Mouse (Mus musculus): ENCODE measurements around the gene Pde2a. TPM values are rescaled to one million over a fixed set of nuclear protein-coding genes. Genes with fewer than 3 reads are reported as not detected.
A peak's percentile ranks its signal among the peaks of the same experiment; 100 is the strongest.

Gene Pde2a
- total RNA-seq, 2 experiments from 2014 or later = 6.0 to 19.4 TPM

DNA sequence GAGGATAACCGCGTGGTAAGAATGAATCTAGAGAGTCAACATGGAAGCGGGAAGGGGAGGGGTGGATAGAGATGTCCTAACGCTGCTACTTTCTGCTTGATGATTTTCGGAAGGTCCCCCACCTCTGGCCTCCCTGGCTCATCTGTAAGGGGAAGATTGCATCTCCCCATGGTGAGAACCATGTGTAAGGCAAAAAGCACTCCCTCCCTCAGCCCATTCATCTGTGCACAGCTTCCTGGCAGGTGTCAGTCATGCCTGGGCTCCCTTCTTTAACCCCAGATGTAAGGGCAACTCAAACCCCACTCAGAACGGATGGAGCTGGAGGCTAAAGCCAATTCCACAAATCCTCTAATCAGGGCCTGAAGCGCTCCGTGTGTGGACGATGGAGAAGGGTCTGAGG, 78.2 kb downstream of the Pde2a start:
- no peak for ATAC-seq (replicated peaks; ENCODE audit: low FRiP score, low TSS enrichment, poor library complexity, severe bottlenecking)

DNA sequence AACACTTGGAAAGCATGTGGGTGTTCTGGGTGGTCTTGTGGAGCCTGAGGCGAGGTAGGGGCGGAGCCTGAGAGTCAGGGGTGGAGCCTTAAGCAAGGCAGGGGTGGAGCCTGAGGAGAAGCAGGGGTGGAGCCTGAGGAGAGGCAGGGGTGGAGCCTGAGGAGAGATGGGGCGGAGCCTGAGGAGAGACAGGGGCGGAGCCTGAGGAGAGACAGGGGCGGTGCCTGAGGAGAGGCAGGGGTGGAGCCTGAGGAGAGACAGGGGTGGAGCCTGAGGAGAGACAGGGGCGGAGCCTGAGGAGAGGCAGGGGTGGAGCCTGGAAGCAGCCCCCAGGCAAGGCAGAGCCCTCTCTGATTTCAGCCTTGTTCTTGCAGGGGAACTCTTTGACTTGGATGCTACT, 79.7 kb downstream of the Pde2a start:
- ATAC-seq (replicated peaks; ENCODE audit: low FRiP score, low TSS enrichment, poor library complexity, severe bottlenecking) = no peak

DNA sequence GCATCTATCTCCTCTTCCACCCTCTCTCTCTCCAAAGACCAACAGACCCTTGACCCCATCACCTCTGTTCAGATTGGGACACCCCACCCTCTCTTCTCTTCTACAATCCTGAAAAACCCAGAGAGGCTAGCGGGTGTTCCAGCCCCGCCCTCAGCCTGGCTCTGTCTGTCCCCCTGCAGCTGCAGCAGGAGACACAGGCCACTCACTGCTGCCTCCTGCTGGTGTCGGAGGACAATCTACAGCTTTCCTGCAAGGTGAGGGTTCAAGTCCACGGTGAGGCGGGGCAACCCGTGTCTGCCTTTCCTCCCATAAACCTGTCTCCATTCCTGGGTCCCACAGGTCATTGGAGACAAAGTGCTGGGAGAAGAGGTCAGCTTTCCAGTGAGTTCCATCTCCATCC, 80.2 kb downstream of the Pde2a start:
- ATAC-seq (replicated peaks; ENCODE audit: low FRiP score, low TSS enrichment, poor library complexity, severe bottlenecking) = no peak

DNA sequence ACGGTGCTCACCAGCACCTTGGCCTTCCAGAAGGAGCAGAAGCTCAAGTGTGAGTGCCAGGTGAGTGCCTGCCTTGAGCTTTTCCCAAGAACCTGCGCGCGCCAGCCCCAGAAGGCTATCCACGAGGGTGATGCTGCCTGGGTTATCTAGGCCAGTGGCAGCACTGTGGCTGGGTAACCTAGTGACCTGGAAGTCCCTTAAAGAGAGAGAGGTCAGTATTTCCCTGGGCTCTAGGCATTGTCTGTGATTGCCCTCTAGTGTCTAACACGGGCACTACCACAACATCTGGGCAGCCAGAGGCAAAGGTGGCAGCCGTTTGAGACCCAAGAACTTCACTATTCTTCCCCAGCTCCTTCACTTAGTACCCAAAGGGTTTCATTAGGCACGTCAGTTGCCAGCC, 81.9 kb downstream of the Pde2a start:
- ATAC-seq (replicated peaks; ENCODE audit: low FRiP score, low TSS enrichment, poor library complexity, severe bottlenecking) = peak; percentile 59; the same call in 1 of the 2 replicates

DNA sequence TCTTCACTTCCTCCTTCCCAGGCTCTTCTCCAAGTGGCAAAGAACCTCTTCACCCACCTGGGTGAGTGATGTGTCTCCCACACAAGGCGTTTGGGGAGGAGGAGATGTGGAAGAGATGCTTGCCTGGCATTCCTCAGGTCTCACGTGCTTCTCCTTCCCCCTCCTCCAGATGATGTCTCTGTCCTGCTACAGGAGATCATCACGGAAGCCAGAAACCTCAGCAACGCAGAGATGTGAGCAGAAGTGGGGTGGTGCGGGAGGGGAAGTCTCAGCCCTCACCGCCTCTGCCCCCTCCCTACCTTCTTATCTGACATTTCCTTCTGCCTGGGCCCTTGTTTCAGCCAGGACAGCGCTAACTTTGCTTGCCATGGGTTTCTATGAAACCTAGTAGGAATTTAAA, 82.3 kb downstream of the Pde2a start:
- peak; percentile 49; the same call in 1 of the 2 replicates for ATAC-seq (replicated peaks; ENCODE audit: low FRiP score, low TSS enrichment, poor library complexity, severe bottlenecking)

DNA sequence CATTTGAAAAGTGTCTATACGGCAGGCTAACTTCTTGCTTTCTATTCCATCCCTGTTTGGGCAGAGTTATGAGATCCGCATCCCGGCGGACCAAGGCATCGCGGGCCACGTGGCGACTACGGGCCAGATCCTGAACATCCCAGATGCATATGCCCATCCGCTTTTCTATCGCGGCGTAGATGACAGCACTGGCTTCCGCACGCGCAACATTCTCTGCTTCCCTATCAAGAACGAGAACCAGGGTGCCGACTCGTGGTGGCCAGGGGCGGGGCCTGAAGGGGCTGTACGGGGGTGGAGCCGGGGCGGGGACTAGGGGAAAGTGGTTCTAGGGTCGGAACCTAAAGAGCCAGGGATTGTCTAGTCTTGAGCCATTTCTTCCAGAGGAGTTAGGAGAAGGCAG, 83.0 kb downstream of the Pde2a start:
- ATAC-seq (replicated peaks; ENCODE audit: low FRiP score, low TSS enrichment, poor library complexity, severe bottlenecking) = peak; percentile 48; the same call in 1 of the 2 replicates

DNA sequence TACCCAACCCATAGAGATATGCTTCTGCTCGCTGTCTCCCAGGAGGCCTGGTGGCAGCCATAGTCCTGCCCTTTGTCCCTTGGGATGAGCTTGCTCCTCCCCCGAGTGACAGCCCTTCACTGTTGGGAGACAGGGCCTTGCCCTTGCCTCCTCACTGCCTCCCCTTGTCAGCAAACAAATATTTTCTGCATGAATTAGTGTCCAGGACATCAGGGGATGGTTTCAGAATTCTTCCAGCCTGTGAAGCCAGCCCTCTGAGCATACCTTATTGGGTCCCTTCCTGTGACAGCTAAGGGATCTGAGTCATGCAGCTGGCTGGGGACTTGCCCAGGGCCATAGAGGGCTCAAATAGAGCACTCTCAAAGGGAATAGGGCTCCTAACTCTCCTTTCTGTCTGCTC, 87.7 kb downstream of the Pde2a start:
- ATAC-seq (replicated peaks; ENCODE audit: low FRiP score, low TSS enrichment, poor library complexity, severe bottlenecking) = no peak

DNA sequence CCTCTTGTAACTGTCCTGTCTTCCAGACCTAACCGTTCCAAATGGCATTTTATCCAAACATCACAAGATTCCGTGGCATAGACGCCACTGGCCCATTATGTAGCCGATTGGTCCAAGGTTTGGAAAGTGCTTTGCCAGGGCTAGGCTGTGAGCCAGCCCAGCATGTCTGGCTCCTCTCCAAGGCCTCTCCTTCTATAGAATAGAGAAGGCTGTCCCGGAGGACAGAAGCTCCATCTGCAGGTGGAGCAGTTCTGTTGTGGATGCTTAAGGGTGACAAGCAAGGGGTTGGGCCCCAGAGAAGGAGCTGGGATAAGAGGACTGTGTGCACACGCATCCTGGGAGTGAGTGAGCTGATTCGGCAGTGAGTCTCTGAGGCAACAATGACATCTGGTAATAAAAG, 92.2 kb downstream of the Pde2a start:
- ATAC-seq (replicated peaks; ENCODE audit: low FRiP score, low TSS enrichment, poor library complexity, severe bottlenecking) = no peak

DNA sequence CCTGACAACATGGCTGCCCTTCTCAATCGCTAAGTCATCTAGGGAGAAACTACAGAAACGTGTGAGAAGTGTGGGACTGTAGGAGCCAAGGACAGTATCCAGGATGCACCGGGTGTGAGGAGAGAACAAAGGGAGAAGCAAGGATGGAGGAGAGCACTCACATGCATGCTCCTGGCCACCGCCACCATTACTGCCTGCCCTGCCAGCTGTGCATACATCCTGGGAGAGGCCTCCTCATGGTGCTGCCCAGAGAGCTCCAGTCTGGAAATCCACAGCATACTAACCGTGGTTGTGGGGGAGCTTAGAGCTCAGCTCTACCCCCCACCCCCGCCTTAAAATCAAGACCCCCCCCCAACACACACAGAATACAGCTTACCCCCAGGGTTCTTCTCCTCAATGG, 93.3 kb downstream of the Pde2a start:
- ATAC-seq (replicated peaks; ENCODE audit: low FRiP score, low TSS enrichment, poor library complexity, severe bottlenecking) = no peak

DNA sequence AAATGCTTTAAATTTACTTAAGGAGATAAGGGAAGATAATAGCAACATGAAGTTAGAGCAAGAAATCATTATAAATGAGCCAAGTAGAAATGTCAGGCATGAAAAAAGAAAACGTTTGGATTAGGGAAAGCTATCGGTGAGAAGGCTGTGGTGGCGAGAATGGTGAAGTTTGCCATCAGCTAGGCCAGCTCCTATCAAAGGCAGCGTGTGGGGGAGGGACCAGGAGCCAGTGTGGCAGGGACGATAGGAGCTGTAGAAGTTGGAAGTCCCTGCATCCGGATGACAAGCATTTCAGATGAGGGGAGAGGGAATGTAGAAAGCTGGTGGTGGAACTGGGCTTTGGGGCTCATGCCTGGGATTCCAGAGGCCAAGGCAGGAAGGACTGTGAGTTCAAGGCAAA, 93.8 kb downstream of the Pde2a start:
- no peak for ATAC-seq (replicated peaks; ENCODE audit: low FRiP score, low TSS enrichment, poor library complexity, severe bottlenecking)

DNA sequence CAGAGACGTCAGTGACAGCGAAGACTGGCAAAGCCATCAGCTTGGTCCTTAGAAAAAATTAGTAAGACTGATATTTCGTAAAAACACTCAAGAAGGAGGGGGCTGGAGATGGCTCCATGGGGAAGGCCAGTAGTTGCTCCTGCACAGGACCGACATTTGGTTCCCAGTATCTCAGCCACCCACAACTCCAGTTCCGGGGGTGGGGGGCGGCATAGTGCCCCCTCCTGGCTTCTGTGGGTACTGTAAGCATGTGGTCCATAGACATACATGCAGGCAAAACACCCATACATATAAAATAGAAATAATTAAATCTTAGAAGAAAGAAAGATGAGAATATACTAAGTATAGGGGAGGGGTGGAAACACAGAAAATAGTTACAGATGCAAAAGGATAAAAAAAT, 95.0 kb downstream of the Pde2a start:
- no peak for ATAC-seq (replicated peaks; ENCODE audit: low FRiP score, low TSS enrichment, poor library complexity, severe bottlenecking)

DNA sequence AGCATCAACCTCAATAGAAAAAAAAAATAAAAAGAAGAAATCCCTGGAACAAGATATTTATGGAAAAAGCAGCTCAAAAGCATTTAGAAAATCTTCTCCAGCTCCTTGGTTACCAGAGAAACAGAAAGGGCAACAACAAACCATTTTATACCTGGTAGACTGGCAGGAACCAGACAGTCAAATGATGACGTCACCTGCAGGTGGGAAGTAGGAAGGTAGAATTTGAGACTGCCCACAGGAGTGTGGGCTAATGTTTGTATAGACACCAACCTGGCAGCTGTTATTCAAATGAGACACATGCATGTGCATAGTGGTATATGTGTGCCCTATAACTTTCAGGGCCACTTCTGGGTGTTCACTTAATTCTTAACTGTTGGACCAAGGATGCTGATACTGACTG, 100.2 kb downstream of the Pde2a start:
- no peak for ATAC-seq (replicated peaks; ENCODE audit: low FRiP score, low TSS enrichment, poor library complexity, severe bottlenecking)

DNA sequence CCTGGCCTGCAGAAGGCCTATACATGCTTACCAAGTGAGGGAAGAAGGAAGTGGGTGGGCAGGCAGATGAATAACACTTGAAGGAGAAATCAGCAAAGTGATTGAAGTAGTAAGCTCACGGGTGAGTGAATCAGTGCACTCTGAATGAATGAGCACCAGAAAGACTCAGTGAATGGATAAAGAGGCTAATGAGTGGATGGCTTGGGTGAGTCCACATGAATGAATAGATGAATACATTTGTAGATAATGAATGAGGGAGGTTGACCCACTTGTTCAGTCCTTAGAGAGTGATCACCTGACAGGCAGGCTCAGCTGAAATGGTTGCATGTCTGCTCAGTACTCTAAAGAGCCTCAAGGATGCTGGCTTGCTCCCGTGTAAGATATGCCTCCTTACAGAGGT, 101.7 kb downstream of the Pde2a start:
- ATAC-seq (replicated peaks; ENCODE audit: low FRiP score, low TSS enrichment, poor library complexity, severe bottlenecking) = no peak

DNA sequence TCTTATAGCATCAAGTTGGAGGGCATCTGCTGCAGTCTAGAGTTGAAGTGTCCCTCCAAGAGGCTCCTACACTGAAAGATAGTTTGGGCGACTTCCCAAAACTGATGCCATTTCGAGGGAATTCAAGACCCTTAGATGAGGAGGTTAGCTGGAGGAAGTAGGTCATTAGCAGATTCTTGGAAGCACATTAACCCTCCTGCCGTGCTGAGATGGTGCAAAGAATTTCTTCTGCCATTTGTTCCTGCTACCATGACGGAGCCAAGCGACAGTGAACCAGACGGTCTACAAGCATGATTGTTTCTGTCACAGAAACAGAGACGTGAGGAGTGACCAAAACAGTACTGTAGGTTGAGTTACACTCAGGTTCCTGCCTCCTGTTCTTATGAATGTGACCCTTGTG, 105.0 kb downstream of the Pde2a start:
- no peak for ATAC-seq (replicated peaks; ENCODE audit: low FRiP score, low TSS enrichment, poor library complexity, severe bottlenecking)

DNA sequence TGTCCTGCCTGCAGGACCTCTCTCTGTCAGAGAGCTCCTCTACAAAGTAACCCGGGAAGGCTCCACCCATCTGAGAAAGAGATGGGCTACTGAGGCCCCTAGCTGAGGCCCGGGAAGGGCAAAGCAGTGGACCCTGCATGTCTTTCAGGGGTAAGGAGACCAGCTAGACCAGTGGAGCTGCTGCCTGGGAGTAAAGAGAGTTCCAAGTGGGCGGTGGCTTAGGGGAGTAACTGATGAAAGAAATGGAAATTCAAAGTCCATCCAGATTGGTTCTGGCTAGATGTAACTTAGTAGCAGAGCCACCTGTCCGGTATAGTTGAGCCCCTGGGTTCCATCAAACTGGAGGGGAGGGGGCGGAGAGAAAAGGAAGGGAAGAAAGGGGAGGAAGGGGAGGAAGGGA, 112.9 kb downstream of the Pde2a start:
- ATAC-seq (replicated peaks; ENCODE audit: low FRiP score, low TSS enrichment, poor library complexity, severe bottlenecking) = no peak

DNA sequence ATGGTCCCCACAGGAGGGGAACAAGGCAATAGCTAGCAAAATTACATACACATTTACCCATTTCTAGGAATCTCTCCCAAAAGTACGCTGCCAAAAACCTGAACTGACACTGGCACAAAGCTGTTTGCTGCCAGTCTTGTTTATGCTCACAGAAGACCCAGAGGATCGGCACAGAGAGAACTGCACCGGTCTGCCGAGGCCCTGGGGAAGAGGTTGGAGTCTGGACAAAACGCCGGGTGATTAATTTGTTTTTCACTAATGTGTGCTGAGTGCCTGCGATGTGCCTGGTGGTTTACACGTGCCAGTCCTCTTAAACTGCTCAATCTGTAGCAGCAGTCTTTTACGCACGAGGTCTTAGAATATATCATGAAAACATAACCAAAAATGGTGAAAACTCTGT, 113.6 kb downstream of the Pde2a start:
- no peak for ATAC-seq (replicated peaks; ENCODE audit: low FRiP score, low TSS enrichment, poor library complexity, severe bottlenecking)

DNA sequence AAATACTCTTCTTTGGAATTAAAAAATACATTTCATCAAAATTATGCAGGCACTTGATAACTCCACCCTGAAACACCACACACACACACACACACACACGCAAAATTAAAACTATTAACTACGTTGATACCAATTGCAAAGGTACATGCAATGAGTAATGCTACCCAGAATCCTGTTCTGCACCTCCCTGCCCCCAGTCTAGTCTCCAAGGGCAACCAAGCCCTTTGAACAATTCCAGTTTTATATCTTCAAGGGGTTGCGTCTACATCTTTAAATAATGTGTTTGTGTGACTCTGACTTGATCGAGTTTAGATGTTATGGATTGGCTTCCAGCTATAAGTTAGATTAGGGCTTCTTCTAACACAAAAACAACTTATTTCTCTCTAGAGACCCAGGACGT, 114.0 kb downstream of the Pde2a start:
- ATAC-seq (replicated peaks; ENCODE audit: low FRiP score, low TSS enrichment, poor library complexity, severe bottlenecking) = no peak

DNA sequence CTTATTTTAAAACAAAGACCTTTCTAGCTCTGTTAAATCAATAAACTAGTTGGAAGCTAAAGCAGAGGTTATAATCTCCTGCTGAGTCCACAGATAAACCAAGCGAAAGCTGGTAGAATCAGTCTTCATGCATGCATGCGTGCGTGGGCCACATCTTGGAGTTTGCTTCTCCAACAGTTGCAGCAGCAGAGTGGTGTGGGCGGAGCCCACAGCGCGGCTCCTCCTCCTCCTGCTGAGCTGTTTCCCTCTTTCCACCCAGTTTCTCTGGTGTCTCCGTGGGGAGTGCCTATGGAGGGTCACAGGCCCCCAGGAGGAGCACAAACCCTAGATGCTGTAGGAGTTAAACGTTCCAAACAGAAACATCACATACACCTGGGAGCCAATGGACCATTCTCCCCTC, 116.0 kb downstream of the Pde2a start:
- peak; percentile 63; the same call in 1 of the 2 replicates for ATAC-seq (replicated peaks; ENCODE audit: low FRiP score, low TSS enrichment, poor library complexity, severe bottlenecking)

DNA sequence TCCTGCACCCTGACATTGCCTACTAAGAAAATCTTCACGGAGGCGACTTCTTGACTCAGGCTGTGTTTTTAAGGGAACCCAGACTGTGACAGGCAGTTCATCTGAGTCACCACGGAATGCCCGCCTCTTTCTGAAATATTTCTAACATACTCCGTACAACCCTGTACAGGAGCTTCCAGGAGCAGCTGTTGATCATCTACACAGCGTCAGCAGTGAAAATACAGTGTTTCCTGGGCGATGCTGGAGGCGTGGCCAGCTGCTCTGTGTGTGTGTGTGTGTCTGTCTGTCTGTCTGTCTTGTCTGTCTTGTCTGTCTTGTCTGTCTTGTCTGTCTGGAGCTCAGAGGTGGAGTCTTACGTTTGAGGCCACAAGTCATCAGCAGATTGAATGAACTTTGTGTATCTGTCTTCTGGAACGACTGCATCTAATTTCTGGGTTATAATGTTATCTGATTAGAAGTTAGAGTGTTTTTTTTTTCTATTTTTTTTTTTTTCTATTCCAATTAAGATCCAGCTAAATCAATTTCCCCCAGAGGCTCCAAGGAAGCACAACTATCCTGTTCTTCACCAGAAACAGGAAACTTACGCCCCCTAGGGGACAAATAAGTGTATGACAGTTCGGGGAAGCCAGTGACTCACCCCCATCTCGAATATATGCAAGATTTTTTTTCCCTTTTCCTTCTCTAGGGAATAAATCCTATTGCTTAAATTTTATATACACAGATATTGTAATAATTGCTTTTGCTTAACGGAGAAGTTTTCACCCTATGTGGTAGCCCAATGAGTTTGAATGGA, 116.8 kb downstream of the Pde2a start:
- ATAC-seq (replicated peaks; ENCODE audit: low FRiP score, low TSS enrichment, poor library complexity, severe bottlenecking) = no peak

DNA sequence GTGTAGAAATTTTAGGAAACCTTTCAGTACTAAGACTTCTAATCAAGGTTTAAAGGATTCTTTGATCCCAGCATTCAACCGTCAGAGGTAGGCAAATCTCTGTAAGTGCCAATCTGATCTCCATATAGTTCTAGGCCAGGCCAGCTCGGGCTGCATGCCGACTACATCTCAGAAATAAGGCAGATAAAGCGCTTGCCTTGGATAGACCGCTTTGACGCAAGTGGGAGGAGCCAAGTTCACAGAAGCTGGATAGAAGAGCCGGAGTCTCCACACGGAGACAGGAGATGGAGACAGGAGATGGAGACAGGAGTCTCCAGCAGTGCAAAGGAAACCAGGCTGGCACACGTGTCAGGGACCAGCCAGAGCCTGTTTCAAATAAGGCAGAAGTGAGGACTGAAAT, 118.3 kb downstream of the Pde2a start:
- ATAC-seq (replicated peaks; ENCODE audit: low FRiP score, low TSS enrichment, poor library complexity, severe bottlenecking) = no peak

DNA sequence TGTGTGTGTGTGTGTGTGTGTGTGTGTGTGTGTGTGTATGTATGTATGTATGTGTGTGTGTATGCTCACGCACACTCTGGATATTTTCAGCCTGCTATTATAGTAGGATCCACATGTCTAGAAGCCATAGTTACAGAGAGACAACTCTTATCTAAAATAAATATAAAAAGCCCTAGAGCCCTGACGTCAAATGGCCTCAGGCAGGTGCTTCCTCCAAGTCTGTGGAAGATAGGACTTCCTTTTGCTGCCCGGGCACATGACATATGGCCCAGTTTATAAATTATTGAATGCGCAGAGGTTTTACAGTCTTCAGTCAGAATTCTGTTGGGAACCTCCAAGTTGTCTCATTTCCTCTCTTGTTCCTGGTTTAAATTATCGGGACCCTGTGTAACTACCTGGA, 119.2 kb downstream of the Pde2a start:
- no peak for ATAC-seq (replicated peaks; ENCODE audit: low FRiP score, low TSS enrichment, poor library complexity, severe bottlenecking)

DNA sequence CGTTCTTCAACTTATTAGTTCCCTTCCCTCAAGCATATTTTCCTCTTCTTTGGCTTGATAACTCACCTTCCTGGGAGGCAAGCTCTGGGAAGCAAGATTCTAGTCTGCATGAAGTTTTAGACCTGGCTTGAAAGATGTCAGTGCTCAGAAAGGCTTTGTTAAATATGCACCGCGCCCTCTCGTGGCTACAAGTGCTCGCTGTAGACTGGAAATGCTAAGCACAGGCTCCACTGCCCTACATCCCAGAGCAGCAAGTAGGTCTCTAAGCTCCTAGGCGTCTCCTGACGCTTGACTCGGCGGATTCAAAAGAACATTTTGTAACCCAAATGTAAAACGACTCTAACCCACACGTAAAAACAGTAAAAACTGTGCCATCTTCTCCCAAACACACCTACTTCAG, 119.6 kb downstream of the Pde2a start:
- peak; percentile 64; the same call in 1 of the 2 replicates for ATAC-seq (replicated peaks; ENCODE audit: low FRiP score, low TSS enrichment, poor library complexity, severe bottlenecking)
